Mouse (Mus musculus): Measurements from ENCODE around the gene Ankrd9.
A peak's percentile ranks its signal among the peaks of the same experiment; 100 is the strongest.

Ankrd9 gene

DNA sequence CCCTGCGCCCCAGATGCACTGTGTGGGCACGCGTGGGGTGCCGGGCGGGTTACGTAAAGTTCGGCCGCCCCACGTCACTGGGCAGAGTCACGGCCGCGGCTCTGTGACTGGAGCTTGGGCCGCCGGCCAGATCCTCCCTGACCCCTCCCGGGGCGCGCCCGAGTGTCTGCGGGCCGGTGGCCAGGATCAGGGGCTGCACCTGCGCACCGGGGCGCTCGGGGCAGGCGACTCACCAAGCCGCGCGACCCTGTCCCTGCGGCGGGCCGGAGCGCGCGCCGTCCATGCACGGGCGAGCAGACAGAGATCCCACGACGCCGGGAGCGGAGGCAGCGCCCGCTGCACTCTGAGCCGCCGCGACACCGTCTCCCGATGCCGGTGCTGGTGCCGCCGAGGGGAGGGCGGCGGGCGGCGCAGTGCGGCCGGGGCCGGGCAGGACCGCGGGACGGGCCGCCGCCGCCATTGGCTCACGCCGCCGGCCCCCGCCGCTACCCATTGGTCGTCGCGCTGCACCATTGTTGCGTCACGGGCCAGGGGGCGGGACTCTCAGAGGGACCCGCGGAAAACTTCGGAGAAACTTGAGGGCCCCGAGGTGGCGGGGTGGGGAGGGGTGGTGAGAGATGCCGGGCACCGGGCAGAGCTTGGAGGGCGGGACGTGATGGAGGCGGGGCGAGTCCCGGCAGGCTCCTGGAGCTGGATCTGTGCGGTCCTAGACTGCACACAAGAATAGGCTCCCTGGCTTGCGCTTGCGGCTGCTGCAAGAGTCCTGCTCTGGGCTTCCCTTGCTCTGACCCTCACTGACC, at the start of gene Ankrd9:
Ankrd9 (minus strand) TSS at position 434 of the 800 bp plus-strand sequence.
- peak; percentile 100 for DNase-seq

DNA sequence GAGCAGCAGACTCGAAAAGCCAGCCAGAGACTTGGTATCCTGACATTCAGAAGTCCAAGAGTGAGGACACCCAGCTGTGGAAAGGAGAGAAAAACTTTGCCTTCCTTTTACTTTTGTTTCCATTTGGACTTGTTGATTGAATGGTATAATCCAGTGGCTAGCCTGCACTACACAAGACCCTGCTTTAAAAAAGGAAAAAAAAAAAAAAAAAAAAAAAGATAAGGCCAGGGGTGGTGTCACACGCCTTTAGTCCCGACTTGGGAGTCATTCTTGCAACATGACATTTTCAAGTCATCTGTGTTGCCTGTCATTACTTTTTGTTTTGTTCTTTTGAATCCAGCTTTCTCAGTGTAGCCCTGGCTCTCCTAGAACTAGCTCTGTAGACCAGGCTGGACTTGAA, 42.7 kb upstream of the Ankrd9 start:
- DNase-seq, result no peak

DNA sequence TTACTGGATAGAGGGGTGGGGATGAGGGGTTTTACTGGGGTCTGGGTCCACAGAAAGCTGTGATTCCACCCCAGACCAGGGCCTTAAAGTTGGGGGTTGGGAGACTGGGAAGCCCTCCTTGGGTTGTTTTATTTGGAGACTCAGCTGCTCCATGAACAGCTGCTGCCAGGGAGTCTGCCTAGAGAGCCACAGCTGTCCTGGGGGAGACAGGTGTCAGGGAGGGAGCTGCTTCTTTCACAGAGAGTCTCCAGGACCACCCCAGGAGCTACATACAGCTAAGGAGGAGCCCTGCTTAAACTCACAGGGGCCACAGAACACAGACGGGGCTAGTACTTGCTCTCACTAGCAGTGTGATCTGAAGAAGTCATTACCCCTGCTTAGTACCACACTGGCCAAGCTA, 42.3 kb upstream of the Ankrd9 start:
- DNase-seq, result no peak

DNA sequence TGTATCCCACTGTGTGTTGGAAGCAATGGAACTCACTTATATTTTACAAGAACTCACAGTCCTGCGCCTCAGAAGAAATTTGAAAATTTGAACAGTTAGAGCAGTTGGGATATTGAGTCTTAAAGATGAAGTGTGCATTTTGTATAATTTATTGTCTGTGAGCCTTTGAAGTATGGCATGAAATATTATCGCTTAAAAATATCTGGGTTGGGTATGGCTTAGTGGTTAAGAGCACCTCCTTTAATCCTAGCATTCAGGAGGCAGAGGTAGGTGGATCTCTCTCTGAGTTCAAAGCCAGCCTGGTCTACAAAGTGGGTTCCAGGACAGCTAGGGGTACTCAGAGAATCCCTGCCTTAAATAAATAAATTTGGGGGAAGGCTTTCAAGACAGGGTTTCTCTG, 40.2 kb upstream of the Ankrd9 start:
- DNase-seq, result no peak

DNA sequence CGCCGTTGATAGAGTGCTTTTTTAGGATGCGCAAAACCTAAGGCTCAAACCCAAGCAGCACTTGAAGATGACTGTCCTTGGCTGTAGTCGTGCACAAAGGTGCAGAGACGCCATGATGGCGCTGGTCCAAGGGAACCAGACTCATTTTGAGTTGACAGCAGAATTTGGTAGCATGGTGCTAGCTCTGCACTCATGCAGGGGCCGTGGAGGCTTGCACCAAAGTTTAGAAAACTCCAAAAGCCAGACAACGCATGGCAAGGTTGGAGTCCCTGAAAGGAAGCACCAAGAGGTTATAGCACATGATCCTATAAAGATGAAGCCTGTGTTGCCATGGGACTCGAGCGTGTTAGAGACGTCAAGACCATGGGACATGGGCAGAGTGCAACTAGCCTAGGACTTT, 39.2 kb upstream of the Ankrd9 start:
- no peak for DNase-seq

DNA sequence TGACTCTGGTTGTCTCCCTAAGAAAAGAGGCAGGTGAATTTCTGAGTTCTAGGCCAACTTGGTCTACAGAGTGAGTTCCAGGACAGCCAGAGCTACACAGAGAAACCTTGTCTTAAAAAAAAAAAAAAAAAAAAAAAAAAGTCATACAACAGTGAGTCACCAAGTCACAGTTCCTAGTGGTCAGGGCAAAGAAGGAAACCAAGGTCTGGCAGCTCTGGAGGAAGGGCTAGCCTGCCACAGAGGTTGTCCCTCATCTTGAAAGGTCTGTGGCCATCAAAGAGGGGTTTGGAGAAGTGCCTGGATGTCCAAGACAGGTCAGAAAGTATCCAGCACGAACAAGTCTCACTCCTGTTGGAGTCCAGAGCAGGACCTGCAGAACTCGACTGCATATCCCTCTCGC, 38.0 kb upstream of the Ankrd9 start:
- no peak for DNase-seq

DNA sequence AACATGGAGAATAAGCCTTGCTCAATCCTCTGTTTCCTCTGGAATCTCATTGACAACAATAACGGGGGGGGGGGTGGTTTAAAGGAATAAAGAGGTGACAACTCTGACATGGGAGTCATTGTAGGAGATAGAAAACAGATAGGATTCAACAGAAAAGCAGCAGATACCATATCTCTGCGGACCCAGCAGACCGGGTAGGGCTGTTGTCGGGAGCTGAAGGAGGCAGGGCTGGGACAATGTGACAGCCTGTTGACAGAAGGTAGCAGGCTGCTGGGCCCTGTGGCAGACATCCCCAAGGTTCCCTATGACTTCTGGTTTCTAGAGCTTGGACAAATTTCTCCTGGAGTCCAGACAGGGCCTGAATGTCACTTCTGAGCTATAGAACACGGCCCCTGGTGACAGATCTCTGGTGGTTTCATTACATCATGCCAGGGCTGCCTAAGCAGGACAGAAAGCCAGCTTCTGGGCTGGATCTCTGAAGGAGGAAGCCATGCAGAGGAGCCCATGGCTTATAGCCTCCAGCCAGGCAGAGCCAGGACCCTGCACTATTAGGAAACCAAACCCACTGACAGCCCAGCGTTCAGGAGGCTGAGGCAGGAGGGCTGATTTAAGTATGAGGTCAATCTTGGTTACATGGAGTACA, 30.9 kb upstream of the Ankrd9 start:
- DNase-seq, result no peak

DNA sequence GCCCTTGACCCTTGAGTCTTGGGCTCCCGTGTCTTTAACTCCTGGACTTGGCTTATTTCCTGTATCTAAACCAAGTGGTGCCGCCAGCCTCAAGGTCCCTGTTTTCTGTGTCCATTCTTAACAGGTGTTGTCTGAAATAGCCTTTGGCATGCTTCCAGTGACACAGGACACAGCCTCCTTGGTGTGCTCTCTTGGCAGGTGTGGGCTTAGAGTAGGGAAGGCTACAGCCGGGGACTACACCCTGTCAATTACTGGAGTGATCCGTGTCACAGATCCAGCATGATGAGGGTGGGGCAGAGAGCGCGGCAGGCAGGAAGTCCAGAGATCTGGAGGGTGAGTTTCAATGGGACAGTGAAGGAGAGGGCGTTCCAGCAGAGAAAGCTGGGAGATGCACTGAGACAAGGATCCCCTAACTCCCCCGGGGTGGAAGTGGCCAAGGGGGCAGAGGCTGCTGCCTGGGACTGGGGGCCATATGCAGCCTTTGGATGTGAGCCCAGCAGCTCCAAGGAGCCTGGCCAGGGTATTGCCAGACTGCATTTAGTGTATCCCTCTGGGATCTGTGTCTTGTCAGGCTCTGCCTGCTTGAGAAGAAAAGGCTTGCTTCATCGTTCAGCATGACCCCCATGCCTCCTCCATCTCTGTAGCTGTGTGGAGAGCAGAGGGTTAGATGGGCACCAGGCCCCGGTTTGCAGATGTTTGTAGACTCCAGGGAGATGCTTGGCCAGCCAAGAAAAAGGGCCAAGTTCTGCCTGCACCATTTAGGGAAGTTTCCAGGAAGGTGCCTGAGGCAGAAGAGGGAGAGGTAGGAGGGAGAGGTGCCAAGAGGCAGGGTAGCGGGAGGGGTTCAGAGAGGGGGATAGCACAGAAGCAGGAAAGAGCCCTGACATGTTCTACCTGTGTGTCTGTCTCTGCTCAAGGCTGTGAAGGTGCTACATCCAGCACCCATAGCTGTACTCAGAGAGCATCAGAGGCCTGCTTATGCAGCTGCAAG, 30.0 kb upstream of the Ankrd9 start:
- no peak for DNase-seq

DNA sequence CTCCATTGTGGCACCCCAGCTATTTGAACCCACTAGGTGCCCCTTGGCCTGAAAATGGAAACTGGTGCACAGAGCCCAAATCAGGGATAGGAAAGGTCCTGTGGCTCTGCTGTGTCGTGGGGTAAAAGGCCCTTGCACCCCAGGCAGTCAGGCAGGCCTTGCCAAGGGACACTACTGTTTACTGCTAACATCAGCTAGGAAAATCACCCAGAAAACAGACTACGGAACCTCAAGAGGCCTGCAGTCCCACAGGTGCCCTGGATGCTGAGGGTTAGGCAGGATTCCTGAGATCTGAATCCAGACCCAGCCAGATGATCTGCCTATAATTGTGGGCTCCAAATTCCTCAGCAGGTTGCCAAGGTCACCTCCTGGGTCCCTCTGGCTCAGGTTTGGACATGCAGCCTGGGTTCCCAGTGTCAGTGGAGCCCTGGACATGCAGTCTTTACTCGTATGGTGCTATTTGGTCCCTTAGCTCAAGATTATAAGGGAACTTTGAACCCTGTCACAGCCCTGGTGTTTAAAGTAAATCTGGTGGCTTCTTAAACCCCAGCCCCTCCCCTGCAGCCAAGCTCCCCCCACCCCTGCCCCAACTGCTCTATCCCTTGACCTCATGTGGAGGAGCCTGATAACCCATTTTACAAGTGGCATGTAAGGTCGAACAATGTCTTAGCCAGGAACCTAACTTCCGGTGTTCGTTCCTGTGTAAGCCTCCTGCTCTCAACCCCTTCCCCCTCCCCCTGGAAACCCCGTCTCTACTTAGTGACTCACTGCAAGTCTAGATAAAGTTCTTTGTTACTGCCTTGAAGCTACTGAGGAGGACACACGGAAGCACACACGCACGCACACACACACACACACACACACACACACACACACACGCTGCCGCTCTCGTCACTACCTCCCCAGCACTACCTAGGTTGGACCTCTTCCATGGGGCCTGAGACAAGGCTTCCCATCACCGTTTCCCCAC, 28.6 kb upstream of the Ankrd9 start:
- DNase-seq, result peak; percentile 51 to 65

DNA sequence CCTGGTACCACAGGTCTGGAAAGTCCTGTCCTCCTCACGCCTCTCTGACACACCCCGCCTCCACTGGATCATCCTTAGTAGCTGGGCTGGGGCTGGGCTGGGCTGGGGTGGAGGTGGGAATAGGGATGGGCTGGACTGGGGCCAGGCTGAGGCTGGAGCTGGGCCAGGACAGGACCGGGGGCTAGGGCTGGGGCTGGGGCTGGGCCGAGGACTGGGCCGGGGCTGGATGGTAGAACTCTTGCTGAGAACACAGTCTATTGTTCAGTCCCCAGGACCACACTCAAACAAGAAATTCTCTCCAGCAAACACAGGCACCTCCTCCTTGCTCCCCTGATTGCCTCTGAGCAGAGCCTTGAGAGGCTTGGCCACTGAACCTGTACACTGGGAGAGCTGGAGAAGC, 27.5 kb upstream of the Ankrd9 start:
- DNase-seq, result no peak

DNA sequence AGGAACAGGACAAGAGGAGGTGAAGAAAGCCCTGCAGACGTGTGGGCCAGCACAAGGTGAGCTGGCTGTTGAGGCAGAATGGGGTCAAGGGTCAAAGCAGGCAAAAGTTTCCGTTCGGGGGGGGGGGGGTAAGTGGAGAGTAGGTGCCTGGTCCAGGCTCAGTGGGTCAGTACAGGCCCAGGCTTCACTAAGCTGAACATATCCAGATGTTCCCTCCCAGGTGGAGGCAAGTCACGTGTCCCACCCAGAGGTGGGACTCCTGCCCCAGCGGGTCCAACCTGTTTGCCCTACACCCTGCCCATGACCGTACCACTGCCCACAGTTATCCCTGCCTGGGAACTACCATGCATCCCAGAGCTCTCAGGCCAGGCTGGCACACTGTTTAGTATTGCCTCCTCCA, 27.0 kb upstream of the Ankrd9 start:
- DNase-seq, result no peak

DNA sequence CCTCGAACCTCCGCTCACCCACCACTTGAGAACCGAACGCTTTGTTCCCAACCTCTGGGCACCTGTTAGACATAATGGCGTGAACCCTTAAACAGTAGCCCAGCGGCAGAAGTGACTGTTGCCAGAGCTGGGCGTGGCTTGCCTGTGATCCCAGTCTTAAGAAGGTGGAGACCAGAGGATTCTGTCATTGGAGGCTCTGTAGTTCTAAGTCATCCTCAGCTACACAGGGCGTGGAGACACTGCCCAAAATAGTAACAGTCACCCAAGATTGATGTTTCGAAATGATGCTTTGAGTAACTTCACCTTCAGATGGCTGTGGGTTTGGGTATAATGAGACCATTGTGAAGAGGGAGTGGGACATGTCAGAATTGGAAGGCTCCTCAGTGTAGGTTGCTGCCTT, 25.3 kb upstream of the Ankrd9 start:
- no peak for DNase-seq

DNA sequence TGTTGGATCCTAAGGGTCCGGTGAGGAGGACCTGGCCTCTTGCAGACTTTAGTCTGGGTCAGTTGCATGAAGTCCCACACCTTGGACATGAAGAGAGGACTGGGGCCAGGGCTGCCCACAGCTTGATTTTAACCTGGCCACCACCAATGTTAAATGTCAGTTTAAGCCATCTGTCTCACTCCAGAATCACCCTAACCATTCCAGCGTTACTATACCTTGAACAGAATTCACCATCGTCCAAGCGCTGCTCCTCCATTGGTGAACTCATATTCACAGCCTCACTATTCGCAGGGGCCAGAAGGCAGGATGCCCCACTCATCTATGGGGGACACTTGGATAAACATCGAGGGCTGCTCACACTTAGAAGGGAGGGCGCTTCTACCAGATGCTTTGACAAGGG, 22.1 kb upstream of the Ankrd9 start:
- no peak for DNase-seq

DNA sequence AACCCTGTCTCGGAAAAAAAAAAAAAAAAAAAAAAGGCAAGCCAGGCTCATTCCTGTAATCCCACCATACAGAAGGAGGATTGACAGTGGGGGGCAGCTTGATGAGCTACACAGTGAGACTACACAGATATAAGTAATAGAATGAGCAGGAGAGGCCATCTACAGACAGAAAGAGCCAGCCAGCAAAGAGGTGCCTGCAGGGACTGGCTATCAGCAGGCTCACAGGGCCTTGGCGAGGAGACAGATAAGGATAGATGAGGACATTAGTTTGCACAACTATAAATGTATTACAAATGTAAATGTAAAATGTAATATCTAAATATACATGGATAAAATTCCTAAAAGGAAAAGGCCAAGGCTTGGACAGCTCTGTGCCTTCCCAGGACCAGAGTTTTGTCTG, 21.0 kb upstream of the Ankrd9 start:
- no peak for DNase-seq

DNA sequence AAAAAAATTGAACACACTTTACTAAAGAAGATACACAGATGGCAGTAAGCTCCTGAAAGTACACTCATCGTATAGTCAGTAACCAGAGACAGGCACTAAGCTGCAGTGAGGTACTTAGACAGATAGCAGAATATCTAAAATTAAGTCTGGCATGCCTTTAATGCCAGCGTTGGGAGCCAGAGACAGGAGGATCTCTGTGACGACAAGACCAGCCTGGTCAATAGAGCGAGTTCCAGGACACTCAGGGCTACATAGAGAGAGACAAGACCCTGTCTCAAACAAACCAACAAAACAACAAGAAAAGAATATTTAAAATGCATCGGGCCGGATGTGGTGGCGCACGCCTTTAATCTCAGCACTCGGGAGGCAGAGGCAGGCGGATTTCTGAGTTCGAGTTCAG, 19.3 kb upstream of the Ankrd9 start:
- no peak for DNase-seq

DNA sequence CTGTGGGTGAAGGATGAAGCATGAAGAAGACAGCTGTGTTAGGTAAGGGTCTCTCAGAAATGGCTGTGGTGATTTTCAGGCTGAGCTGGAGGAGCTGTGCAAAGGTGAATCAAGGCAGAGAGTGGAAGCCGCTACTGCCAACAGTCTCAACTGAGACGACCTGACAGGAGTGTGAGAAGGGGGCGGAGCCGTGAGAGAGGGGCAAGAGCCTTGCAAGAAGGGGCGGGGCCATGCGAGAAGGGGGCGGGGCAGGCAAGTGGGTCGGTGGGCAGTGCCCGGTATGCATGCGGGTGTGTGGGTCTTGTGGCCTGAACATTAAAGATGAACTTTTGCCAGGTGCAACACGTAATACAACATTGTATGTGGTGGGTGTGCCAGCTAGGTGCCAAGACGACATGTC, 15.8 kb upstream of the Ankrd9 start:
- DNase-seq, result no peak

DNA sequence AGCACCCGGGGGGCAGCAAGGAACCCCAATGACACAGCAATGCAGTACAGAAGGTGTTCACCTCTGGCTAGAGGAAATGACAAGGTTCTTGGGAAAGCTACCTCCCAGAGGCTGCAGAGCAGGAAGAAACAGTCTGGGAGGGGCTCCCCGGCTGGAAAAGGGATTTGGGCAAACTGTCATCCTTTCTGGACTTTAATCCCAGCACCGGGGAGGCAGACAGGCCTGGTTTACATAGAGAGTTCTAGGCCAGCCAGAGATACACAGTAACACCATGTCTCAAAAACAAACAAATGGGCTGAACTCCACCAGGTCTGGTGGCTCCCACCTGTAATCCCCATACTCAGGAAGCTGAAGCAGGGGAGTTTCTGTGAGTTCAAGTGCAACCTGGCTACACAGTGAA, 14.4 kb upstream of the Ankrd9 start:
- DNase-seq, result no peak

DNA sequence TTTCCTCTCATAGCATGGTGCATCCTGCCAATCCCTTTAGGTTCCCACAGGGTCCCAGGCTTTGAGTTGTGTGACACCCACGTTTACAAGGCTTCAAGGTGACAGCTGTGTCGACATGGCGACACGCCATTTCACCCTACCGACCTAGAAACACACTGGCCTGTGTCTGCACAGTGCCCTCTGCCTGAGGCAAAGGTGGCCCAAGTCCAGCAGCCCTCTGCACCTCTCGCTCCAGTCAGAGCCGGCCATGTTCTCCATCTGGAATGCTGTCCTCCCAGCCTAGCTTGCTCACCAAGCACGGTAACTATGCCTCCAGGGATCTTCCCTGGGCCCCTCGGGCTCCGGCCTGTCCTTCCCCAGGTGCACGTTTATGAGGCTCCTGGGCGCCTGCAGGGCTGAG, 13.9 kb upstream of the Ankrd9 start:
- DNase-seq, result peak; percentile 69 to 85

DNA sequence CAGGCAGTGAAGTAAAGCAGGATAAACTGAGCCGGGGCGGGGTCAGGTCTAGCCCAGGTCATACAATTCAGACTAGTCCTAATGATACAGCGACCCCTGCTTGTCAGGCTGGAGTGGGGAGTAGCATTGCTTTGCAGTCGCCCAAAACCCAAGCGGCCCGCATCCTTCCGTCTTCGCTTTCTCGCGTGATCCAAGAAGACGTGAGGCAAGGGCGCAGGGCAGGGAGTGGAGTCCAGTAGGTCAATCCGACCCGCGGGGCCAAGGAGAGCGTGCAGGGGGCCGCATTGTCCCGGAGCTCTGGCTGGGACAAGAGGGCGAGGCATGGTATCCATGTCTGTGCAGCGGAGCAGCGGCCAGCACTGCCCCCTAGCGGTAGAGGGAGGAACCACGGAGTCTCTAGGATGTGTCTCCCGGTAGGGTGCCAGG, 13.3 kb upstream of the Ankrd9 start:
- DNase-seq, result peak; percentile 93 to 94

DNA sequence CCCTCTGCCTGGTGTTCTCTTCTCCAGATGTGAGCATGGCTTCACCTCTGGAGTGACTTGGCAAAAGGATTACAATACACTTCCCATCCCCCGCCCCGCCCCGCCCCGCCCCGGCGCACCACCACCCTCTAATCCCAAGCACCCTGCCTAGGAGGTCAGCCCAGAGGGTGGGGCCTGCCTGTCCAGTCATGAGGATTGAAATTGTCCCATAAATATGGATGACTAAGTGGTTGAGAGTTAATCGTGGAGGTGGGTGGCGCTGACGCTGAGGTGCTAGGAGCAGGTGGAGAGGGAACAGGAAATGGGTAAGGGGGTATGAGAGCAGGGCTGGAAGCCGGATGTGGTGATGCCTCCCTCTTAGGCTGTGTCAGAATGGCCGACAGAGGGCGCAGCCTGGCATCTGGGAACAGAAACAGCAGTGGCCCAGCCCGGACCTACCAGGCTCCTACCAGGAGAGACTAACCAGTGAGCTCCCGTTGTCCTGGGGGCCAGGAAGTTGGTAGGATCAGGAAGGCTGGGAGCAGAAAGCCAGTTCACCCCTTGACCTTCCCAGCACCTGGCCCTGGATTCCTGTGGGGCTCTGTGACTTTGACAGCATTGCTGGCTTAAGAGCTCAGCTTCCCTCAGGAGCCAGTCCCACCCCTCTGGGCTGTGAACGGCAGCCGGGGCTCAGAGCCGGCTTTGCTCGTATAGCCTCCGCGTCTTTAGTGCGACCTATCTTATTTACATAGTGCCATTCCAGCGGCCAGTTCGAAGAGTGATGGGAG, 12.7 kb upstream of the Ankrd9 start:
- DNase-seq, result peak; percentile 84 to 88

DNA sequence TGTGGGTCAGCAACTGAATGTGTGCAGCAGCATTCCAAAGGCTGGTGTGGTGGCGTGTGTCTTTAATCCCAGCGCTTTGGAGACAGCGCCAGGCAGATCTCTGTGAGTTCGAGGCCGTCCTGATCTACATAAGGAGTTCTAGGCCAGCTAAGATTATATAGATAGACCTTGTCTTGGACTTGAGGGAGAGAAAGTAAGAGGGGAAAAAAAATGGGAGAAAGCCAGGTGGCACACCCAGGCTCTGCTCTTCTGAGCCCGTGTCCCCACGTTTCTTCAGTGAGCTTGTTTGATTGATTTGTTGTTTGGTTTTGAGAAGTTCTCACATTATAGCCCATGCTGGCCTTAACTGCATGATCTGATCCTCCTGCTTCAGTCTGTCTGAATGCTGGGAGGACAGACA, 11.7 kb upstream of the Ankrd9 start:
- no peak for DNase-seq

Measured in kidney, postnatal 25 days (tissue).